Mouse (Mus musculus): Measurements from ENCODE around the gene Rfc1. TPM values are rescaled to one million over a fixed set of nuclear protein-coding genes. Genes with fewer than 3 reads are reported as not detected.
A peak's percentile ranks its signal among the peaks of the same experiment; 100 is the strongest.

The Rfc1 gene
- total and polyA plus RNA-seq, 3 experiments: 33.4 to 133 (median 111) TPM

GRCm38 (mm10) chr5:65336075-65336355 lies 545 bp upstream of the Rfc1 start:
- DNase-seq (ENCODE audit: low spot score) (no peak), ATAC-seq (ENCODE audit: extremely low read depth, insufficient number of reproducible peaks, low FRiP score, poor library complexity, severe bottlenecking) (no peak)
- Histone ChIP-seq H3K4me3 (ENCODE audit: low read depth, low read length) (peak overlapping the region; percentile 94; the same call in 1 of the 2 replicates), H3K4me1 (ENCODE audit: insufficient read depth, low read depth, low read length) (peaks cover 24% of the 10 kb centered on the region), H3K36me3 (replicated peaks) (peaks cover 29% of the 10 kb centered on the region), H3K27me3 (ENCODE audit: insufficient read depth, low read length) (peaks cover 8% of the 10 kb centered on the region; the same call in 1 of the 2 replicates), H3K9me3 (replicated peaks) (no peaks in the 10 kb centered on the region)
- TF ChIP-seq GATA1 (IDR thresholded peaks at IDR 0.05; ENCODE audit: borderline replicate concordance, low read length) (no peak), POLR2AphosphoS5 (IDR thresholded peaks at IDR 0.05; ENCODE audit: insufficient replicate concordance, low read depth, low read length) (no peak), GATA2 (IDR thresholded peaks at IDR 0.05; ENCODE audit: borderline replicate concordance, low read depth, low read length) (no peak), TAL1 (conservative IDR thresholded peaks at IDR 0.05; ENCODE audit: low read depth, low read length) (no peak), CTCF (IDR thresholded peaks at IDR 0.05; ENCODE audit: low read depth, low read length) (no peak)

- DNase-seq (ENCODE audit: low spot score) (no peak), ATAC-seq (ENCODE audit: extremely low read depth, insufficient number of reproducible peaks, low FRiP score, poor library complexity, severe bottlenecking) (no peak)
- no peak for TF ChIP-seq TAL1 (conservative IDR thresholded peaks at IDR 0.05; ENCODE audit: low read depth, low read length)
- no peak for TF ChIP-seq CTCF (IDR thresholded peaks at IDR 0.05; ENCODE audit: low read depth, low read length)
- TF ChIP-seq GATA2 (IDR thresholded peaks at IDR 0.05; ENCODE audit: borderline replicate concordance, low read depth, low read length): no peak
- no peak for TF ChIP-seq POLR2AphosphoS5 (IDR thresholded peaks at IDR 0.05; ENCODE audit: insufficient replicate concordance, low read depth, low read length)
- TF ChIP-seq GATA1 (IDR thresholded peaks at IDR 0.05; ENCODE audit: borderline replicate concordance, low read length): no peak
- peaks cover 35% of the 10 kb centered on the region for H3K36me3 ChIP-seq (replicated peaks)
- 0 out of 2 replicates have a peak, but pooled peaks cover under 1% of the 10 kb centered on the region for H3K27me3 ChIP-seq (ENCODE audit: insufficient read depth, low read length)
- H3K4me3 ChIP-seq (ENCODE audit: low read depth, low read length): peak overlapping the region; percentile 94
- H3K4me1 ChIP-seq (ENCODE audit: insufficient read depth, low read depth, low read length): peaks cover 24% of the 10 kb centered on the region
- no peaks in the 10 kb centered on the region for H3K9me3 ChIP-seq (replicated peaks)
Observed at GRCm38 (mm10) chr5:65334788-65335187, 682 bp downstream of the Rfc1 start.

GRCm38 (mm10) chr5:65329971-65330370 lies 5.5 kb downstream of the Rfc1 start:
- TF ChIP-seq TAL1 (conservative IDR thresholded peaks at IDR 0.05; ENCODE audit: low read depth, low read length): no peak
- TF ChIP-seq GATA2 (IDR thresholded peaks at IDR 0.05; ENCODE audit: borderline replicate concordance, low read depth, low read length): no peak
- no peak for TF ChIP-seq CTCF (IDR thresholded peaks at IDR 0.05; ENCODE audit: low read depth, low read length)
- TF ChIP-seq GATA1 (IDR thresholded peaks at IDR 0.05; ENCODE audit: borderline replicate concordance, low read length): no peak
- no peak for TF ChIP-seq POLR2AphosphoS5 (IDR thresholded peaks at IDR 0.05; ENCODE audit: insufficient replicate concordance, low read depth, low read length)
- no peak overlapping the region for H3K4me3 ChIP-seq (ENCODE audit: low read depth, low read length)
- H3K4me1 ChIP-seq (ENCODE audit: insufficient read depth, low read depth, low read length): peaks cover 27% of the 10 kb centered on the region
- no peaks in the 10 kb centered on the region for H3K9me3 ChIP-seq (replicated peaks)
- H3K36me3 ChIP-seq (replicated peaks): peaks cover 61% of the 10 kb centered on the region
- H3K27me3 ChIP-seq (ENCODE audit: insufficient read depth, low read length): no peaks in the 10 kb centered on the region
- DNase-seq (ENCODE audit: low spot score): no peak
- ATAC-seq (ENCODE audit: extremely low read depth, insufficient number of reproducible peaks, low FRiP score, poor library complexity, severe bottlenecking): no peak

- Histone ChIP-seq H3K4me1 (ENCODE audit: insufficient read depth, low read depth, low read length) (peaks cover 22% of the 10 kb centered on the region), H3K27me3 (ENCODE audit: insufficient read depth, low read length) (no peaks in the 10 kb centered on the region), H3K9me3 (replicated peaks) (no peaks in the 10 kb centered on the region), H3K4me3 (ENCODE audit: low read depth, low read length) (no peak overlapping the region), H3K36me3 (replicated peaks) (peaks cover 67% of the 10 kb centered on the region)
- TF ChIP-seq GATA2 (IDR thresholded peaks at IDR 0.05; ENCODE audit: borderline replicate concordance, low read depth, low read length): no peak
- no peak for TF ChIP-seq TAL1 (conservative IDR thresholded peaks at IDR 0.05; ENCODE audit: low read depth, low read length)
- no peak for TF ChIP-seq GATA1 (IDR thresholded peaks at IDR 0.05; ENCODE audit: borderline replicate concordance, low read length)
- no peak for TF ChIP-seq CTCF (IDR thresholded peaks at IDR 0.05; ENCODE audit: low read depth, low read length)
- TF ChIP-seq POLR2AphosphoS5 (IDR thresholded peaks at IDR 0.05; ENCODE audit: insufficient replicate concordance, low read depth, low read length): no peak
- ATAC-seq (ENCODE audit: extremely low read depth, insufficient number of reproducible peaks, low FRiP score, poor library complexity, severe bottlenecking) (no peak), DNase-seq (ENCODE audit: low spot score) (no peak)
Observed at GRCm38 (mm10) chr5:65326212-65326611, 9.3 kb downstream of the Rfc1 start.

GRCm38 (mm10) chr5:65324758-65325355 lies 10.6 kb downstream of the Rfc1 start:
- TF ChIP-seq POLR2AphosphoS5 (IDR thresholded peaks at IDR 0.05; ENCODE audit: insufficient replicate concordance, low read depth, low read length): no peak
- no peak for TF ChIP-seq GATA1 (IDR thresholded peaks at IDR 0.05; ENCODE audit: borderline replicate concordance, low read length)
- TF ChIP-seq GATA2 (IDR thresholded peaks at IDR 0.05; ENCODE audit: borderline replicate concordance, low read depth, low read length): no peak
- TF ChIP-seq CTCF (IDR thresholded peaks at IDR 0.05; ENCODE audit: low read depth, low read length): no peak
- no peak for TF ChIP-seq TAL1 (conservative IDR thresholded peaks at IDR 0.05; ENCODE audit: low read depth, low read length)
- Histone ChIP-seq H3K4me3 (ENCODE audit: low read depth, low read length) (no peak overlapping the region), H3K27me3 (ENCODE audit: insufficient read depth, low read length) (no peaks in the 10 kb centered on the region), H3K36me3 (replicated peaks) (peaks cover 66% of the 10 kb centered on the region), H3K4me1 (ENCODE audit: insufficient read depth, low read depth, low read length) (peaks cover 22% of the 10 kb centered on the region), H3K9me3 (replicated peaks) (no peaks in the 10 kb centered on the region)
- no peak for ATAC-seq (ENCODE audit: extremely low read depth, insufficient number of reproducible peaks, low FRiP score, poor library complexity, severe bottlenecking)
- no peak for DNase-seq (ENCODE audit: low spot score)

GRCm38 (mm10) chr5:65324271-65324670 lies 11.2 kb downstream of the Rfc1 start:
- no peak overlapping the region for H3K4me3 ChIP-seq (ENCODE audit: low read depth, low read length)
- H3K27me3 ChIP-seq (ENCODE audit: insufficient read depth, low read length): no peaks in the 10 kb centered on the region
- H3K9me3 ChIP-seq (replicated peaks): no peaks in the 10 kb centered on the region
- H3K4me1 ChIP-seq (ENCODE audit: insufficient read depth, low read depth, low read length): peaks cover 22% of the 10 kb centered on the region
- no peak for DNase-seq (ENCODE audit: low spot score)
- ATAC-seq (ENCODE audit: extremely low read depth, insufficient number of reproducible peaks, low FRiP score, poor library complexity, severe bottlenecking): no peak
- peaks cover 66% of the 10 kb centered on the region for H3K36me3 ChIP-seq (replicated peaks)
- TF ChIP-seq GATA2 (IDR thresholded peaks at IDR 0.05; ENCODE audit: borderline replicate concordance, low read depth, low read length) (no peak), TAL1 (conservative IDR thresholded peaks at IDR 0.05; ENCODE audit: low read depth, low read length) (no peak), CTCF (IDR thresholded peaks at IDR 0.05; ENCODE audit: low read depth, low read length) (no peak), POLR2AphosphoS5 (IDR thresholded peaks at IDR 0.05; ENCODE audit: insufficient replicate concordance, low read depth, low read length) (no peak), GATA1 (IDR thresholded peaks at IDR 0.05; ENCODE audit: borderline replicate concordance, low read length) (no peak)
